Mouse (Mus musculus): ENCODE measurements around the gene Tmem9b. TPM values are rescaled to one million over a fixed set of nuclear protein-coding genes. Genes with fewer than 3 reads are reported as not detected.
A peak's percentile ranks its signal among the peaks of the same experiment; 100 is the strongest.

Tmem9b gene
- 10 to 100 TPM; 87.6 to 95.3 TPM for total RNA-seq (2021)

DNA sequence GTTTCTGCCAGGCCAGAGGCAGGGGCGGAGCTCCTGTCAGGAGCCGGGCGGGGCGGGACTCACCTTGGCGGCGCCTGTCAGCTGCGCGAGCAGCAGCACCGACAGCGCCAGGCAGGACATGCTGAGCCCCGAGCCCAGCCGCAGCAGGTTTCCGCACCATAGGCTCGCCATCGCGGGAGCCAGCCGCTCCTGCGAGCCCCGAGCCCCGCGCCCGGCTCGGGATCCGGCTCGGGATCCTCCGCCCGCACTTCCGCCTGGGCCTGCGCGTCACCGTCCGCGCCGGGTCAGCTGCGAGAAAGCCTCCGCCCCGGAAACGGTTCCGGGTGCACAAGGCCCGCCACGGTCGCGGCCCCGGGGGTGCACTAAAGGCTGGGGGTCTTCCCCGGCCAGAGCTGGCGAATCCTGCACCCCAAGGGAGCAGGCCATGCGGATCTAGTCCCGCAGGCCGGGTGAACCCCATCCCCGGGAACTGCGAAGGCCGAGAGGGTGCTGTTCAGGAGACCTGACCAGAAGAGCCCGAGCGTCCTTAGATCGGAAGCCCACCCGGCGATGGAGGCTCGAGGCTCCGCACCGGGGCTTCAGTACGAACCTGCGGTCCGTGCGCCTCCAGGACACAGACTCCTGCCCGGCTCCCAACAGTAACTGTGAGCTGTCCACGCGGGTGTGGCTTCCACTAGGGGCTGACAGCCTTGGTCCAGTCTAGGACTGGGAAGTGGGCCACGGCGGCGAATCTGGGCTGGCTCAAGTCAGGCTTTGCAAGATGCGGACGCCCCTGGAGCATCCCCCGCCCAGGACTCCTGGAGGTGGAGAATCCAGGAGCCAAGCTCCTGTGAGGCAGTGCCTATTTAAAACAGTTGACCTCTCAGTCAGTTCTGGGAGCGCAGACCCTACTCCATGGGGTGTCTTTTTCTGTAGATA is at the start of gene Tmem9b:
Gene Tmem9b, minus strand, starts transcription at position 868 of the 918 bp plus-strand sequence.
- intact Hi-C loops (cut with DNase I): loop anchor here (10.0 kb wide), 1 partner anchor 143 kb away; no protein-coding TSS in a partner anchor
- peak; percentile 88 to 91 for DNase-seq (ENCODE audit: low spot score in 2 of 2)

DNA sequence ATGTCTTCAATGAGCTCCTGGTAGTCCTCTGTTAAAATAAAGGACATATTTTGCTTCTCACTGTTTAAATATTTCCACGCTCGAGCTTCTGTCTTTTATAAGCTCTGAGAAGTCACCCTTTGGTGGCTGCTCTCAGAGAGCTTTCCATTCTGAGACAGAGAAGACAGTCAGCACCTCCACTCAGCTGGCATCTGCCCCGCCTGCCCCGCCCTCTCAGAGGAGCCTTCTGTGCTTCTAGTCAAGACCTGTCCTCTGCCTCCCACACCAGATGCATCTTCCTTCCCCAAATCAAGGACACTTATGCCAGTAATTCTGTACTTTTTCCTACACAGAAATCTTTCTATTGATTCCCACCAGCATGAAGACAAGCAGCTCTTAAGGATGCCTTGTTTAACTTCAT is 48.0 kb upstream of the Tmem9b start:
- intact Hi-C loops (cut with DNase I): loop anchor here (5.0 kb wide), 1 partner anchor 37 kb away; no protein-coding TSS in a partner anchor
- DNase-seq (ENCODE audit: low spot score in 2 of 2): no peak

DNA sequence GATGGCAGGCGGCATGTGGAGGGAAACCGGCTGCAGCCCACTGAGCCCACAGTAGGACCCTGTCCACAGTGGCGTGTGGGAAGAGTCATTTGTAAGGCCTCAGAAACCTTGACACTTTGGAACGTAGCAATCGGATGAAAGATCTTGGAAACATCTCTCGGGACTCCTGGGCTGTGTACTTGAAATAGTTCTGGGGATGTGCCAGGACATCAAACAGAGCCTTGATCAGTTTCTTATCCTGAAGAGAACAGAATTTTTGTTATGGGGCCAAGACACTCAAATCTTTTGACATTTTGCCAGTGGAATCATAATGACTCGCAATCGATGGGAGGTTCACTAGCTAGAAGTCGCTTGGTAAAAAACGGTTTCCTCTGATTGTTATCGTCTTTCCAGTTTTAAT is 46.5 kb upstream of the Tmem9b start:
- DNase-seq (ENCODE audit: low spot score in 2 of 2): no peak
- intact Hi-C loops (cut with DNase I): no loop called here

DNA sequence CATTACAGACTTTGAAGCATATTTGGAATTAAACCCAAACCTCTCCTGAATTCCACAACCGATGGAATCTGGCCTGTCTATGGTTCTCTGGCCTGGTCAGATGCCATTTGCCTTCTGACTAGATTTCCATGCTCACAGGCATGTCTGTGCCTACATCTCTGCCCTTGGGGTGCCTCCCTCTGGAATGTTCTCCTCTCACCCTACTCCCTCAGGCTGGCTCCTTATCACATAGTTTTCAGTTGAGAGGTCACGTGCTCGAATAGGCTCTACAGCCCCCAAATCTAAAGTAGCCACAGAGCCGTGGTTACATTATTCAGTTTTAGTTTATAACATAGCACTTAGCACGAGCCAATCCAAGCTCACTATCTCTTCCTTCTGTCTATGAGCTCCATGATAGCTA is 42.9 kb upstream of the Tmem9b start:
- no peak for DNase-seq (ENCODE audit: low spot score in 2 of 2)
- intact Hi-C loops (cut with DNase I): no loop called here

DNA sequence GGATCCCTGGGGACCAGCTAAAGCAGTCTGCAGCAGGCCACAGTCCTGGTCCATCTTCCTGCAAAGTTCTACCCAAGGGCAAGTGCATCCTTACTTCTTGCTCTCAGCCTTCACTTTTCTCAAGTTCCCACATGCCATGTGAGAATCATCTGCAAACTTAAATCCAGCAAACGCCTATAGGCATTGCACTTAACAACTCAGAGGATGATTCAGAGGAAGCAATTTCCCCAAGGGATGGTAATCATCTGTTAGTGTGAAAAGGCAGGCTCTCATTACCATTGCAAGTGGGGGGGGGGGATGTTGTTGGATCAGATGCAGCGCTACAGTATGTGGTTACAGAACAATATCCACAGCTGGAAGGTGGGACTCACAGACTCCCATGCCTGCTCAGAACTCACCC is 41.9 kb upstream of the Tmem9b start:
- intact Hi-C loops (cut with DNase I): loop anchor here (5.0 kb wide), 1 partner anchor 83 kb away; no protein-coding TSS in a partner anchor
- no peak for DNase-seq (ENCODE audit: low spot score in 2 of 2)

DNA sequence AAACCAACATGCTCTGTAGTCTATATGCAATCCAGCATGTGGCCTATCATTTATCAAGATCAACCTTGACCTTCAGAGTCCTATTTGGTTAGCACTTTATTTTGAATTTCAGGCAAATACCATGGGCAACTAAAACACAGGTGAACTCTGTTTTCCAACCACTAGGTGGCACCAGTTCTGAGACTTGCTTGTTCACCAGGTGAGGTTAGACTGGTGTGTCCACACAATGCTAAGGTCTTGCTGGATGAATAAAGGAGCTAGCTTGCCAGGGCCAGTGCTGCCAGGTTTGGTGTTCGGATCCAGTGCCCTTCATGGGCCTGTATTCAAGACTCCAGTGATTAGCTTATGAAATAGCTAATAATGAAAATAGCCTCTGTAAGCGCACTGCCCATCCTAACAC is 40.1 kb upstream of the Tmem9b start:
- intact Hi-C loops (cut with DNase I): loop anchor here (2.0 to 5.0 kb wide), 2 partner anchors 85 to 100 kb away; no protein-coding TSS in a partner anchor
- peak in 1 of 2 experiments; percentile 44 for DNase-seq (ENCODE audit: low spot score in 2 of 2)

DNA sequence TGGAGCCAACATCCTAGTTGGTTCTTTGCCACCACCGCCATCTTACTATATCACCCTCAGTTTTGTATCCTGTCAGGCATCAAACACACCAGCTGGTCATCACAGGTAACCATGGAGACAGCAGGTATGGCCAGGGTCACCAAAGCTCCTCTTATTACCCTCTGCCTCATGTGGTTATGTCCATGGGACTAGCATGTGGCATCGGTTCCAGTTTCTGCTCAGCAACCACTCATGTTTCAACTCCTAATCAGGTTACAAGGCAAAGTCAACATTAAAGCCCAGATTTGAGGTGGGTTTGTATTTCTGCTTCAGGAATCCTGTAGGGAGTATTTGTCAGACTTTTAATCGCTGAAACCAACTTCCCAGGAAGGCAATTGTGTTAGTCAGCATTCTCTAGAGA is 38.1 kb upstream of the Tmem9b start:
- intact Hi-C loops (cut with DNase I): loop anchor here (5.0 kb wide), 1 partner anchor 86 kb away; no protein-coding TSS in a partner anchor
- DNase-seq (ENCODE audit: low spot score in 2 of 2): no peak

DNA sequence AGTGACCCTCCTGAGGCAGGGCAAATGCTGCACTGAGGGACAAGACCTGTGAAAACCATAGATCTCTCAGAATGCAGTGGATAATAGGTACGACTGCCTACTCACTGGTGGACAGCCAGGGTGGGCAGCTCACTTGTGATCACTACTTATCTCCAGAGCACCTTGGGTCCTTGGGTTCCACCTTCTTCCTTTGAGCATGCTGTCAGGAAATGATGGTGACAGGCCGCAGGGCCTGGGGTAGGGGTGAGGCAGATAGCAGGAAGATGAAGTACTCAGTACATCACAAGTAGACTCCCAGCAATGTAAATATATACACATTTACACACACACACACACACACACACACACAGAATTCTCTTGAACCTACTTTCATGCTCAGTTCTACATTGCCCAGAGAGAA is 35.2 kb upstream of the Tmem9b start:
- DNase-seq (ENCODE audit: low spot score in 2 of 2): no peak
- intact Hi-C loops (cut with DNase I): no loop called here

DNA sequence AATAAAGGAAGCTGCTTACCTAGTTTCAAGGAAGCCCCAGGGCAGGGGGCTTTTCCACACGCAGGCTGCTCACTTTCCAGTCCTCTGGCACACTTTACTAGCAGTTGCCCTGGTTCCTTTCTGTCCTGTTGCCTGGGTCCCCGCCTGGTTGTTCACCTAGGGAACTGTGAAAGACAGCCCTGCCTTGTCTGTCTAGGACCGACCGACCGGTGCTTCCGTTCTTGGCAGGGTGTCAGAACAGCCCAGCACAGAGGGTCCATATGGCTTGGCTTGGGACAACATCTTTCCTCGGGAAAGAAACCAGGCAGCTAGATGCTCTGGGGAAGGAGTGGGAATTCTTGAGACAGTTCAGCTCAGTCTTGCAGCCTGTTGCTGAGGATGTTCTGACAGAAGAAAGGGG is 30.6 kb upstream of the Tmem9b start:
- intact Hi-C loops (cut with DNase I): no loop called here
- no peak for DNase-seq (ENCODE audit: low spot score in 2 of 2)

DNA sequence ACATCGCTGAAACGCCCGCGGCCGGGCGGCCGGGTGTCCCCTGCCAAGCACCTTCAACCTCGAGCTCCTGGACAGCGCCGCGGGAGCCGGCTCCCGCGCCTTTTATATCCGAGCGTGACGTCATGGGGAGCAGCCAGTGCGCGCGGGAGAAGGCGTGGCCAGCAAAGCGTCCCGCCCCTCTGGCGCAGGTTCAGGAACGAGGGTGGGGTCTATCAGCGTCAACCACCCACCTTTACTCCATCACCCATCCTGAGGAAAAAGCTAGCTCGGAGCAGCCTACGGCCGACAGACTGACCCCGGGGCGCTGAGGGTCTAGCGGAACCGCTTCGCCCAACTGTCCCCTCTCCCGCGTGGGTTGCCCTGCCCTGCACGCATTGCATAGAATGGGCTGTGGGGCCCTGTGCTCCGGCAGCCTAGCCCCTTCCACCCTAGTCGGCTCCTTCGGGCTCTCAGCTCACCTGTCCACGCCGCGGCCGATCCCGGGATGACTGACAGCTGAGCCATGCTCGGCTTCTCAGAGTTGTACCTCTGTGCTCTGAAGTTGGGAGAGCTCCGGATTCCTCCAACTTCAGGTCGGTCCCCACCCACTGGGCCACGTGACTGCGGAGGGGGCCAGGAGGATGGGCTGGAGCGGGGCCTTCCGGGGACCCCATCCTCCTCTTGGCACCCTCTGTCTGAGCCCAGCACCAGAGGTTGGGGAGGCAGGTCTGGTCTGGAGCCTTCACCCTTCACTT is 29.0 kb upstream of the Tmem9b start, which contains the start of gene Nrip3:
Gene Nrip3, minus strand, starts transcription at position 556 of the 734 bp plus-strand sequence.
- intact Hi-C loops (cut with DNase I): no loop called here
- DNase-seq (ENCODE audit: low spot score in 2 of 2): peak; percentile 71 to 73

DNA sequence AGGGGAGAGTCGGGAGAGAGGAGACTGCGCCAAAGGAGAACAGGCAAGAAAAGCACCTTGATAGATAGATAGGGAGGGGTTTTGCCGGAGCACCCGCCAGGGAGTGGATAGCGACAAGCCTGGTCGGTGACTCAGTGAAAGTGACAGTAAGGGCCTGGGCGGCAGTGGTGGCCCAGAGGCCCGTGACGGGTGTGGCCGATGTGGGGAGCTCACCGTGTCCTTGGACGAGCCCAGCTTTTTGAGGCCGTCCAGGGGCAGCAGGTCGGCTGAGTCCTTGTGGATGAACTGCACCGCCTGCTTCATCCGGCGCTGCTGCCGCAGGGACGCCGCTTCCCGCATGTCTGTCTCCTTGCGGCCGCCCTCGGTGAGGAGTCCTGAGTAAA is 28.4 kb upstream of the Tmem9b start:
- intact Hi-C loops (cut with DNase I): no loop called here
- DNase-seq (ENCODE audit: low spot score in 2 of 2): no peak

DNA sequence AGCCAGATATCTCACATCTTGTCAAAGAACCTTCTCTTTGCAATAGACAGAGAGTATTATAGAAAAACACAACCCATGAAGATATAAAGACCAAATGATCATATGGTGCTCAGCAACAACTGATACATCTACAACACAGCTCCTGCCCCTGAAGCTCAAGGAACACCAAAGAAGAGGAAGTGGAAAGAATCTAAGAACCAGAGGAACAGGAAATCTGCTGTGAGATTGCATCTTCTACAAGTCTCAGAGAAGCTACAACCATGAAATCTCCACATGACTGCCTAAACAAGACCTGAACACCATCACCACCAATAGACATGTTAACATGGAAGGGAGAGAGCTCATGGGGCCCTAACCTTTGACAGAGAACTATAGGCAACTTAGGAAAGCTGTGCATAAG is 19.6 kb upstream of the Tmem9b start:
- intact Hi-C loops (cut with DNase I): no loop called here
- no peak for DNase-seq (ENCODE audit: low spot score in 2 of 2)

DNA sequence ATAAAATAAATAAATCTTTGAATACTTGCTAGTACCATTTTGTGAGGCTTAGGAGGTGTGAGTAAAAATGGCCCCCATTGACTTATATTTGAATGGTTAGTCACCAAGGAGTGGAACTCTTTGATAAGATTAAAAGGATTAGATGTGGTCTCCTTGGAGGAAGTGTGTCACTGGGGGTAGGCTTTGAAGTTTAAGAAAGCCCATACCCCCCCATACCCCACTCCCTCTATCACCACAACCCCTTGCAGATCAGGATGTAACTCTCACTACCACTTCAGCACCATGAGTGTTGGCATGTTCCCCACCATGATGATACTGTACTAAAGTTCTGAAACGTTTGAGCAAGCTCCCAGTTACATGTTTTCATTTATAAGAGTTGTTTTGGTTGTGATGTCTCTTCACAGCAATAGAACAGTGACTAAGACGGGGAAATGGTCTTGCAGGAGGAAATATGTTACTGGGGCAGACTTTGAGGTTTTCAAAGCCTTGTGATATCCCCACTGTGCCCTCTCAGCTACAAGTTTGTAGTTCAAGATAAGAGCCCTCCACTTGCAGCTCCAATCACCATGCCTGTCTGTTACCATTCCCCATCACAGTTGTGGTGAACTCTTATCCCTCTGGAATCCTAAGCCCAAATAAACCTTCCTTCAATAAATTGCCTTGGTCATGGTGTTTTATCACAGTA is 16.2 kb upstream of the Tmem9b start:
- DNase-seq (ENCODE audit: low spot score in 2 of 2): no peak
- intact Hi-C loops (cut with DNase I): no loop called here

DNA sequence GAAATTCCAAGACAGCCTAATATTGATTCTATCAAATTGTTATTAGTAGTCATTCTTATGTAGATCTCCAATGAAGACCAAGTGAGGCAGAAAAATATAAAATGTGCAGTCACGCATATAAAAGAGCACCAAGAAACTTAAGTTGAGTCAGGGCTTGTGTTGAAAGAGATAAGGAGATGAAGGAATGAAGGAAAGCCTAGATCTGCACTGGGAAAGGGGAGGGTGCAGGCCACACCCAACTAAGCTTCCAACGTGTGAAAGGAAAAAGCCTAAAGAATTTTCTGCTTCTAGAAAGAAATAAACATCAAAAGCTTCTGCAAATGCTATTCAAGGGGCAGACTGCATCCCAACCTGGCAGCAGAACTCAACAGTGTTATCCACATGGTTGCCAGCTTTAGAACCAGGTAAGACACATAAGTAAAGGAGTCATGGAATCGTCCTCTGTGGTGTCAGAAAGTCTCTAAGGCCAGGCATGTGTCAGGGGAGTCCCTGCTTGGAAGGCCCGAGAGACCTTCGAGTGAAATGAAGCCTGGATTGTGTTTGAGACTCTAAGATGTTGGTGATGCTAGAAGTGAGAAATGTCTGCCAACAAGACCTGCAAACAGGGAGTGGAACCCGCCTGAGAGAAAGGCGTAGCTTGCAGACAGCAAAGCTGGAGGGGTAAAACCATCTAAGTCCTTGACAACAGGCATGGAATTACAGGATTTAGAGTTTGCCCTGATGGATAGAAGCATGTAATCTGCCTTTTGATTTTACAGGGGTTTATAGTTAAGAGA is 15.1 kb upstream of the Tmem9b start:
- intact Hi-C loops (cut with DNase I): no loop called here
- no peak for DNase-seq (ENCODE audit: low spot score in 2 of 2)

DNA sequence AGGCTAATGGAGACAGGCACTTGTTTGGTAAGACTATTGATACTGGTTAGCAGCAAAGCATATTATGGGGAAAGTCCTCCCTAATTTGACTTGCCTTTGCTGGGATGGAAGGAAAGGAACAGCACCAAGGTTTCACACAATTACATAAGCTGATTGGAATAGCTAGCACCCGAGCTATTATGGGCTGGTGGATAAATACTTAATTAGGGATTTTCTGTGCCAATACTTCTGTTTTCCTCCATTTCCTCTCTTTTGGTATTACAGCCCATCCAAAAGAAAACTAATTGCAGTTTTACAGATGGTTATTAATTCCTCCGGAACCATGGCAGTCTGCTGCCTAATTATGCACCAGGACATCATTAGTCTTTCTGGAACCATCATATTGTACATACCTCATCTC is 11.3 kb upstream of the Tmem9b start:
- DNase-seq (ENCODE audit: low spot score in 2 of 2): no peak
- intact Hi-C loops (cut with DNase I): no loop called here

DNA sequence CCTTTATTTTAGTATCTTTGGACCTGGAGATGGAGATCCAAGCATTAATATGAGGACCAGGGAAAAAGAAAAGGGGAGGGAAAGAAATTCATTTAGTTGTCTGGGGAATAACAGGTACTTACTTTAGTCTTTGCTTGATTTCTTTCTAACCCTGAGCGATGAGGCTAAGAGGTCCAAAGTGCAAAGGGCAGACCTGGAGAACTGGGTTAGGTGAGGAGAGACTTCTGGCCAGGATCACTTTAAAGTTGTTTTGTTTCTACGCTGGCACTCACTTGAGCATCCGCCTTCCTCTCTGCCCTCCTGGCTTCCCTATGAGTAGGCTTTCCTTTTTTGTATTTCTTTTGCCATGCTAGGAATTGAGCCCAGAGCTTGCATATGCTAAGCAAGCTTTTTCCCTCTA is 3.6 kb upstream of the Tmem9b start:
- DNase-seq (ENCODE audit: low spot score in 2 of 2): no peak
- intact Hi-C loops (cut with DNase I): loop anchor here (10.0 kb wide), 1 partner anchor 139 kb away; no protein-coding TSS in a partner anchor

DNA sequence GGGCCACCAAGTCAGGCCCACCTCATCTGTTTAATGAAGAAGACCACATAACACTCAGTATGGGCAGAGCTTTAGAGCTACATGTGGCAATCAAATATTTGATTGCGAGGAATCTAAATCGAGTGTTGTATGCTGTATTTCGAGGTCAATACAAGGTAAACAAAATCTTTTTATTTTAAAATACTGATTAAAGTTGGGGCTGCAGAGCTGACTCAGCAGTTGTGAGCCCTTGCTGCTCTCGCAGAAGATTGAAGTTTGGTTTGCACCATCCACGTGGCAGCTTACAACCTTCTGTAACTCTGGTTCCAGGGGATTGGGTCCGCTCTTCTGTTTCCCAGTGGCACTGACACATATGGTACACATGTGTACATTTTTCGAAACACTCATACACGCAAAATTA is 1.4 kb upstream of the Tmem9b start:
- DNase-seq (ENCODE audit: low spot score in 2 of 2): no peak
- intact Hi-C loops (cut with DNase I): loop anchor here (10.0 kb wide), 1 partner anchor 141 kb away; no protein-coding TSS in a partner anchor

DNA sequence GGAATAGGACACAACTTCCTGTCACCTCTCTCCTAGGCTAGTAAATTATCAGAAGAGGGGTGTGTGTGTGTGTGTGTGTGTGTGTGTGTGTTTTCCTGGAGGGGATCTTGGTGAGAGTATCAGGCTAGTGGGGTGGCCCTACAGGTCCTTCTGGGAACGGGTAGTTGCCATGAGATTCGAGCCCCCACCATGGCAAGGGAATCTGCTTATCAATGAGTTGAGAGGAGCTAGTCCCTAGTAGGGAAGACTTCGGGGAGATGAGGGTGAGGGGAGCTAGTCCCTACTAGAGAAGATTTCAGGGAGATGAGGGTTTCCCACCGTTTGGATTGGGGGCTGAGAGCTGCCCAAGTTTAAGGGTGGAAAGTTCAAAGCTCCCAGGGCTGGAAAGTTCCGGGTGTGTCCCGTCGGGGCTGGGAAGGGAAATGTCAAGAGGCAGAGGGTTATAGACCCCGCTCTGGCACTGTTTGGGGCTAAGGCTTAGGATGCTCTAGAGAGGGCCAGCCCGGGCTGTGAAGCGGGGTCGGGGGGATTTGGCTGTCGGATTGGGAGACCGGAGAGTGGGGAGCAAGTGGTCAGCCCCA is 1.2 kb downstream of the Tmem9b start:
- no peak for DNase-seq (ENCODE audit: low spot score in 2 of 2)
- intact Hi-C loops (cut with DNase I): loop anchor here (10.0 kb wide), 1 partner anchor 143 kb away; no protein-coding TSS in a partner anchor

DNA sequence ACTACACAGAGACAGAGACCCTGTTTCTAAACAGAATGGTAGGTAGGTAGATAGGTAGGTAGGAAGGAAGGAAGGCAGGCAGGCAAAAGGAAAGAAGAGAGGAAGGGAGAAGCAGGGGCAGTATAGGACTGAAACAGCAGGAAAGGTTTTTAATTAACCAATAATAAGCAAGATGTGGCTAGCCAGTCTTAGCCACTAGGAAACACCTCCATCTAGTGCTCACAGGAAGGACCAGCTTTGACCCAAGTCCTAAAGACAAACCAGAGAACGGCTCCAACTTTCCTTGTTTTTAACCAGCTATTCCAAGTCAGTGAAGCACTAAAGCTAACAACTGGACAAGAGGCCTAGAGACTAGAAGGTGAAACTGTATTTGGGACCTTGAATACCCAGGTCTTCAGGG is 4.9 kb downstream of the Tmem9b start:
- intact Hi-C loops (cut with DNase I): no loop called here
- no peak for DNase-seq (ENCODE audit: low spot score in 2 of 2)
